Mouse (Mus musculus): ENCODE measurements around the gene Zkscan17.

GRCm38 (mm10) chr11:59544005-59544404 lies 17.5 kb upstream of the Zkscan17 start:
- TF ChIP-seq EP300 (IDR thresholded peaks at IDR 0.05; ENCODE audit: insufficient read depth, low read depth, low read length) (no peak), CTCF (IDR thresholded peaks at IDR 0.05; ENCODE audit: low read depth, low read length) (no peak), POLR2A (IDR thresholded peaks at IDR 0.05; ENCODE audit: insufficient read depth, low read length) (no peak)

All from ES-Bruce4 (cell line).